Mouse (Mus musculus): ENCODE data around the gene Zfp51. TPM values are rescaled to one million over a fixed set of nuclear protein-coding genes. Genes with fewer than 3 reads are reported as not detected.
A peak's percentile ranks its signal among the peaks of the same experiment; 100 is the strongest.
"Not testable (repeated sequence)": the region's sequence is repeated elsewhere in the genome, so short reads cannot be mapped to it uniquely, and the experiment has no call there.

Gene Zfp51
- 1 to 10 TPM; 5.1 to 5.3 TPM for total RNA-seq (2021)

- DNase-seq, result peak; percentile 95
These were observed at the start of gene Zfp51 for GRCm38 (mm10) chr17:21450138-21450704. TSS of gene Zfp51 (plus strand) at chr17:21450374.

- peak; percentile 73 for DNase-seq
These were observed 27.2 kb upstream of the Zfp51 start, which contains the start of gene Zfp54 for GRCm38 (mm10) chr17:21422664-21423599. TSS of gene Zfp54 (plus strand) at chr17:21423227.

GRCm38 (mm10) chr17:21438806-21439400, 11.3 kb upstream of the Zfp51 start:
- DNase-seq, result not testable (repeated sequence)

GRCm38 (mm10) chr17:21449669-21450068, 505 bp upstream of the Zfp51 start:
- peak; percentile 79 for DNase-seq

GRCm38 (mm10) chr17:21463550-21463949, 13.4 kb downstream of the Zfp51 start:
- no peak for DNase-seq

- DNase-seq, result no peak
These were observed 22.0 kb downstream of the Zfp51 start for GRCm38 (mm10) chr17:21472032-21472652.

GRCm38 (mm10) chr17:21472653-21473307, 22.6 kb downstream of the Zfp51 start:
- DNase-seq, result no peak

- DNase-seq, result no peak
These were observed 23.4 kb downstream of the Zfp51 start for GRCm38 (mm10) chr17:21473362-21474190.

- DNase-seq, result not testable (repeated sequence)
These were observed 24.6 kb downstream of the Zfp51 start for GRCm38 (mm10) chr17:21474729-21475128.

GRCm38 (mm10) chr17:21475290-21475689, 25.1 kb downstream of the Zfp51 start:
- DNase-seq, result not testable (repeated sequence)

GRCm38 (mm10) chr17:21476351-21476750, 26.2 kb downstream of the Zfp51 start:
- not testable (repeated sequence) for DNase-seq

GRCm38 (mm10) chr17:21478103-21478777, 28.1 kb downstream of the Zfp51 start:
- DNase-seq, result not testable (repeated sequence)

- peak; percentile 88 for DNase-seq
These were observed 38.8 kb downstream of the Zfp51 start, which contains the start of gene Zfp53 for GRCm38 (mm10) chr17:21488760-21489499. TSS of gene Zfp53 (plus strand) at chr17:21488998.

GRCm38 (mm10) chr17:21489500-21490001, 39.4 kb downstream of the Zfp51 start:
- DNase-seq, result no peak

- no peak for DNase-seq
These were observed 51.2 kb downstream of the Zfp51 start for GRCm38 (mm10) chr17:21501365-21501764.

GRCm38 (mm10) chr17:21504524-21504923, 54.4 kb downstream of the Zfp51 start:
- no peak for DNase-seq

GRCm38 (mm10) chr17:21506258-21506657, 56.1 kb downstream of the Zfp51 start:
- no peak for DNase-seq

- no peak for DNase-seq
These were observed 59.6 kb downstream of the Zfp51 start for GRCm38 (mm10) chr17:21509756-21510155.
